17 mouse cellular contexts compared by ENCODE assay signal in the genomic region with DNA sequence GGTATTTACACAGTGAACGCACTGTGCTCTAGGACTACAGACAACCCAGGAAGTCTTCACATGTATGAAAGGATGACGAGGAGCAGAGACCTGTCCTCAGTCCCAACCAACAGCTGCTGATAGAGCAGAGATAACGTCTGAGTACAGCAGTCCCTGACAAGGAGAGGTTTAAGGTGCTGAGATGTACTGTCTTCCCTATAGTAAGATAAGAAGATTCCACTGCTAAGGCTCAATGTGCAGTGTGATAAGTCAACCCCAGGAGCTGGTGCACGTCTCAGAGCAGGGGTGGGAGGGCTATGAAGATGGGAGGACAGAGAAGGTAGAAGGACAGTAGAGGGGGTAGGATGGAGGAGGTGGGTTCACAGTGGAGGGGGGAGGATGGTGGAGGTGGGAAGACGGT.
"Had no signal": no experiment of that assay in that cellular context is flagged by ENCODE, and none has a peak within 500 bp of the region (broad histone marks: within the 10 kb centered on the region; RNA-seq: fewer than 3 reads in every experiment).

No protein-coding gene starts in this region.

- H3K4me1 ChIP-seq: lung, embryonic 15.5 days; midbrain, embryonic 10.5 days; midbrain, embryonic 13.5 days had no signal

- H3K27me3 ChIP-seq: lung, embryonic 15.5 days; midbrain, embryonic 13.5 days had no signal

- H3K9me3 ChIP-seq: lung, embryonic 15.5 days; midbrain, embryonic 10.5 days; midbrain, embryonic 13.5 days had no signal

- ATAC-seq: intestine, embryonic 16.5 days; midbrain, embryonic 13.5 days; midbrain, embryonic 16.5 days had no signal

- H3K27ac ChIP-seq: left cerebral cortex, adult 2 months; lung, embryonic 15.5 days; midbrain, embryonic 10.5 days; midbrain, embryonic 13.5 days had no signal

- DNase-seq: kidney, adult 18-20 months; kidney, adult 9 months; kidney, postnatal 14 days; kidney, postnatal 4 days; layer of hippocampus, postnatal 36 days; lung, adult 18-20 months; lung, postnatal 10 days; lung, postnatal 4 days; thymus, adult 18-20 months; thymus, postnatal 14 days; thymus, postnatal 4 days had no signal

- H3K9ac ChIP-seq: lung, embryonic 15.5 days; midbrain, embryonic 13.5 days had no signal

- H3K4me3 ChIP-seq: left cerebral cortex, adult 2 months; lung, embryonic 15.5 days; midbrain, embryonic 10.5 days; midbrain, embryonic 13.5 days had no signal

- H3K4me2 ChIP-seq: lung, embryonic 15.5 days; midbrain, embryonic 13.5 days had no signal
